Mouse (Mus musculus): ENCODE data around the gene Shroom4. TPM values are rescaled to one million over a fixed set of nuclear protein-coding genes. Genes with fewer than 3 reads are reported as not detected.
A peak's percentile ranks its signal among the peaks of the same experiment; 100 is the strongest.
"Not testable (repeated sequence)": the region's sequence is repeated elsewhere in the genome, so short reads cannot be mapped to it uniquely, and the experiment has no call there.

Shroom4 gene
- polyA plus RNA-seq, 1 experiment from 2014 or later: 1.3 TPM

- Histone ChIP-seq H3K9me3 (replicated peaks) (no peaks in the 10 kb centered on the region), H3K36me3 (ENCODE audit: poor library complexity, severe bottlenecking) (no peaks in the 10 kb centered on the region), H3K4me2 (no peak overlapping the region), H3K9ac (no peak overlapping the region), H3K4me3 (no peak overlapping the region), H3K4me1 (no peaks in the 10 kb centered on the region), H3K27me3 (no peaks in the 10 kb centered on the region), H3K27ac (no peak overlapping the region)
- 27% methylated on average over 4 of the region's 4 CpGs for whole genome bisulfite sequencing
- ATAC-seq: no peak
These were observed 18.5 kb downstream of the Shroom4 start for GRCm38 (mm10) chrX:6418140-6418539.

GRCm38 (mm10) chrX:6435260-6435659 lies 35.6 kb downstream of the Shroom4 start:
- no peaks in the 10 kb centered on the region for H3K9me3 ChIP-seq (replicated peaks)
- ATAC-seq: no peak

GRCm38 (mm10) chrX:6446422-6446821 lies 46.8 kb downstream of the Shroom4 start:
- Histone ChIP-seq H3K36me3 (ENCODE audit: poor library complexity, severe bottlenecking) (no peaks in the 10 kb centered on the region), H3K9me3 (replicated peaks) (no peaks in the 10 kb centered on the region), H3K9ac (no peak overlapping the region), H3K4me3 (no peak overlapping the region), H3K4me1 (peaks cover 5% of the 10 kb centered on the region; the same call in 1 of the 2 replicates), H3K27me3 (no peaks in the 10 kb centered on the region), H3K4me2 (no peak overlapping the region), H3K27ac (no peak overlapping the region)
- 26% methylated on average over 1 of the region's 1 CpGs for WGBS
- ATAC-seq: no peak

More at GRCm38 (mm10) chrX:6435260-6435659, 35.6 kb downstream of the Shroom4 start:
- no peak overlapping the region for H3K4me2 ChIP-seq
- H3K4me1 ChIP-seq: no peaks in the 10 kb centered on the region
- no peak overlapping the region for H3K9ac ChIP-seq
- no peaks in the 10 kb centered on the region for H3K27me3 ChIP-seq
- no peaks in the 10 kb centered on the region for H3K36me3 ChIP-seq (ENCODE audit: poor library complexity, severe bottlenecking)
- no peak overlapping the region for H3K27ac ChIP-seq
- H3K4me3 ChIP-seq: no peak overlapping the region
- 79% methylated on average over 2 of the region's 2 CpGs for WGBS

GRCm38 (mm10) chrX:6448001-6448400 lies 48.3 kb downstream of the Shroom4 start:
- Histone ChIP-seq H3K27me3 (no peaks in the 10 kb centered on the region), H3K9ac (no peak overlapping the region), H3K36me3 (ENCODE audit: poor library complexity, severe bottlenecking) (no peaks in the 10 kb centered on the region), H3K27ac (no peak overlapping the region), H3K4me1 (peaks cover 5% of the 10 kb centered on the region; the same call in 1 of the 2 replicates), H3K4me2 (no peak overlapping the region), H3K9me3 (replicated peaks) (no peaks in the 10 kb centered on the region), H3K4me3 (no peak overlapping the region)
- ATAC-seq: peak; percentile 30; the same call in 1 of the 2 replicates
- 58% methylated on average over 4 of the region's 4 CpGs for WGBS

- H3K27ac ChIP-seq: no peak overlapping the region
- peak; percentile 76 for ATAC-seq
- 52% methylated on average over 4 of the region's 4 CpGs for WGBS
These were observed 53.6 kb downstream of the Shroom4 start for GRCm38 (mm10) chrX:6453220-6453619.

GRCm38 (mm10) chrX:6469251-6469650 lies 69.6 kb downstream of the Shroom4 start:
- H3K9ac ChIP-seq; H3K27ac ChIP-seq; H3K9me3 ChIP-seq (replicated peaks); H3K4me3 ChIP-seq; H3K4me2 ChIP-seq; H3K36me3 ChIP-seq (ENCODE audit: poor library complexity, severe bottlenecking); H3K27me3 ChIP-seq; H3K4me1 ChIP-seq; ATAC-seq: not testable (repeated sequence)
- WGBS: no CpG with 5 or more reads among the region's 1 CpGs

More at GRCm38 (mm10) chrX:6453220-6453619, 53.6 kb downstream of the Shroom4 start:
- H3K9me3 ChIP-seq (replicated peaks): no peaks in the 10 kb centered on the region
- no peak overlapping the region for H3K4me3 ChIP-seq
- no peaks in the 10 kb centered on the region for H3K4me1 ChIP-seq
- no peak overlapping the region for H3K4me2 ChIP-seq
- no peak overlapping the region for H3K9ac ChIP-seq
- H3K27me3 ChIP-seq: no peaks in the 10 kb centered on the region
- no peaks in the 10 kb centered on the region for H3K36me3 ChIP-seq (ENCODE audit: poor library complexity, severe bottlenecking)

- no CpG with 5 or more reads among the region's 1 CpGs for WGBS
- not testable (repeated sequence) for H3K27ac ChIP-seq; H3K36me3 ChIP-seq (ENCODE audit: poor library complexity, severe bottlenecking)
These were observed 72.9 kb downstream of the Shroom4 start for GRCm38 (mm10) chrX:6472563-6472962.

GRCm38 (mm10) chrX:6475177-6475576 lies 75.5 kb downstream of the Shroom4 start:
- H3K4me2 ChIP-seq: no peak overlapping the region
- WGBS: 25% methylated on average over 1 of the region's 1 CpGs
- ATAC-seq: no peak
- no peak overlapping the region for H3K27ac ChIP-seq
- H3K4me3 ChIP-seq: no peak overlapping the region
- no peaks in the 10 kb centered on the region for H3K27me3 ChIP-seq
- H3K36me3 ChIP-seq (ENCODE audit: poor library complexity, severe bottlenecking): no peaks in the 10 kb centered on the region
- no peak overlapping the region for H3K9ac ChIP-seq
- H3K4me1 ChIP-seq: no peaks in the 10 kb centered on the region
- H3K9me3 ChIP-seq (replicated peaks): no peaks in the 10 kb centered on the region

More at GRCm38 (mm10) chrX:6472563-6472962, 72.9 kb downstream of the Shroom4 start:
- ATAC-seq; H3K4me3 ChIP-seq; H3K9me3 ChIP-seq (replicated peaks); H3K4me1 ChIP-seq; H3K4me2 ChIP-seq; H3K27me3 ChIP-seq; H3K9ac ChIP-seq: not testable (repeated sequence)

- no peak for ATAC-seq
- Histone ChIP-seq H3K9ac (no peak overlapping the region), H3K27ac (no peak overlapping the region), H3K9me3 (replicated peaks) (no peaks in the 10 kb centered on the region), H3K36me3 (ENCODE audit: poor library complexity, severe bottlenecking) (no peaks in the 10 kb centered on the region), H3K4me3 (no peak overlapping the region), H3K27me3 (no peaks in the 10 kb centered on the region), H3K4me2 (no peak overlapping the region), H3K4me1 (no peaks in the 10 kb centered on the region)
- WGBS: 54% methylated on average over 2 of the region's 4 CpGs
These were observed 82.6 kb downstream of the Shroom4 start for GRCm38 (mm10) chrX:6482268-6482667.

- Histone ChIP-seq H3K4me1 (no peaks in the 10 kb centered on the region), H3K4me2 (no peak overlapping the region), H3K9me3 (replicated peaks) (no peaks in the 10 kb centered on the region), H3K27ac (no peak overlapping the region), H3K27me3 (no peaks in the 10 kb centered on the region), H3K9ac (no peak overlapping the region), H3K4me3 (no peak overlapping the region), H3K36me3 (ENCODE audit: poor library complexity, severe bottlenecking) (no peaks in the 10 kb centered on the region)
- no peak for ATAC-seq
- WGBS: 27% methylated on average over 8 of the region's 8 CpGs
These were observed 84.2 kb downstream of the Shroom4 start for GRCm38 (mm10) chrX:6483817-6484216.

- Histone ChIP-seq H3K4me2 (no peak overlapping the region), H3K9me3 (replicated peaks) (no peaks in the 10 kb centered on the region), H3K9ac (no peak overlapping the region), H3K4me1 (peaks cover 6% of the 10 kb centered on the region; the same call in 1 of the 2 replicates), H3K36me3 (ENCODE audit: poor library complexity, severe bottlenecking) (no peaks in the 10 kb centered on the region), H3K4me3 (no peak overlapping the region), H3K27ac (no peak overlapping the region), H3K27me3 (no peaks in the 10 kb centered on the region)
- no peak for ATAC-seq
- WGBS: 65% methylated on average over 4 of the region's 4 CpGs
These were observed 90.8 kb downstream of the Shroom4 start for GRCm38 (mm10) chrX:6490433-6490832.

GRCm38 (mm10) chrX:6495456-6495855 lies 95.8 kb downstream of the Shroom4 start:
- H3K27me3 ChIP-seq: no peaks in the 10 kb centered on the region
- no peaks in the 10 kb centered on the region for H3K9me3 ChIP-seq (replicated peaks)
- no peak overlapping the region for H3K9ac ChIP-seq
- H3K4me3 ChIP-seq: no peak overlapping the region
- peaks cover 13% of the 10 kb centered on the region; the same call in 1 of the 2 replicates for H3K4me1 ChIP-seq
- no peak for ATAC-seq
- no peak overlapping the region for H3K27ac ChIP-seq
- H3K36me3 ChIP-seq (ENCODE audit: poor library complexity, severe bottlenecking): no peaks in the 10 kb centered on the region
- no peak overlapping the region for H3K4me2 ChIP-seq

- H3K27ac ChIP-seq: no peak overlapping the region
- H3K4me2 ChIP-seq: no peak overlapping the region
- 21% methylated on average over 2 of the region's 2 CpGs for WGBS
- H3K4me1 ChIP-seq: peaks cover 13% of the 10 kb centered on the region; the same call in 1 of the 2 replicates
- ATAC-seq: no peak
- H3K4me3 ChIP-seq: no peak overlapping the region
- no peaks in the 10 kb centered on the region for H3K27me3 ChIP-seq
- H3K36me3 ChIP-seq (ENCODE audit: poor library complexity, severe bottlenecking): no peaks in the 10 kb centered on the region
- no peak overlapping the region for H3K9ac ChIP-seq
- H3K9me3 ChIP-seq (replicated peaks): no peaks in the 10 kb centered on the region
These were observed 96.7 kb downstream of the Shroom4 start for GRCm38 (mm10) chrX:6496374-6496773.
